Mouse (Mus musculus): ENCODE data around the gene Gdi1. TPM values are rescaled to one million over a fixed set of nuclear protein-coding genes. Genes with fewer than 3 reads are reported as not detected.

Gdi1 gene
- polyA plus RNA-seq, 1 experiment from 2014 or later, result 761 TPM

Small RNA genes lying within 50 kb of the gene (microRNA-seq; reads per million reads assigned to microRNA genes)
- gene Mir7091 (not detected), gene Mir7092 (not detected)

Other genes starting within 250 kb of the Gdi1 start
- gene Opn1mw, start 177.5 kb upstream of the Gdi1 start, polyA plus RNA-seq (2014; fragmentation: Nextera tagmentation; extraction: Ambion mirVana), result not detected in 2 replicates
- 16.3 and 16.4 TPM in 2 replicates for gene Mecp2, start 169.6 kb upstream of the Gdi1 start, polyA plus RNA-seq (2014; fragmentation: Nextera tagmentation; extraction: Ambion mirVana)
- not detected in 2 replicates for gene Tex28, start 137.2 kb upstream of the Gdi1 start, polyA plus RNA-seq (2014; fragmentation: Nextera tagmentation; extraction: Ambion mirVana)
- gene Tktl1, start 127.7 kb upstream of the Gdi1 start, polyA plus RNA-seq (2014; fragmentation: Nextera tagmentation; extraction: Ambion mirVana), result 0.10 and 0.16 TPM in 2 replicates
- gene Flna, start 55.2 kb upstream of the Gdi1 start, polyA plus RNA-seq (2014; fragmentation: Nextera tagmentation; extraction: Ambion mirVana), result 63.0 and 121 TPM in 2 replicates
- 12.6 and 17.0 TPM in 2 replicates for gene Emd, start 50.3 kb upstream of the Gdi1 start, polyA plus RNA-seq (2014; fragmentation: Nextera tagmentation; extraction: Ambion mirVana)
- gene Rpl10, start 34.2 kb upstream of the Gdi1 start, polyA plus RNA-seq (2014; fragmentation: Nextera tagmentation; extraction: Ambion mirVana), result 476 and 568 TPM in 2 replicates
- gene Taz, start 23.1 kb upstream of the Gdi1 start, polyA plus RNA-seq (2014; fragmentation: Nextera tagmentation; extraction: Ambion mirVana), result 62.0 and 65.8 TPM in 2 replicates
- gene Dnase1l1, start 22.7 kb upstream of the Gdi1 start, polyA plus RNA-seq (2014; fragmentation: Nextera tagmentation; extraction: Ambion mirVana), result 3.7 and 4.1 TPM in 2 replicates
- gene Atp6ap1, start 7.9 kb upstream of the Gdi1 start, polyA plus RNA-seq (2014; fragmentation: Nextera tagmentation; extraction: Ambion mirVana), result 213 and 279 TPM in 2 replicates
- gene Fam50a, start 8.0 kb downstream of the Gdi1 start, polyA plus RNA-seq (2014; fragmentation: Nextera tagmentation; extraction: Ambion mirVana), result 50.4 and 52.5 TPM in 2 replicates
- gene Plxna3, start 24.1 kb downstream of the Gdi1 start, polyA plus RNA-seq (2014; fragmentation: Nextera tagmentation; extraction: Ambion mirVana), result 42.5 and 47.1 TPM in 2 replicates
- 71.5 and 73.3 TPM in 2 replicates for gene Lage3, start 48.6 kb downstream of the Gdi1 start, polyA plus RNA-seq (2014; fragmentation: Nextera tagmentation; extraction: Ambion mirVana)
- 70.3 and 73.7 TPM in 2 replicates for gene Ubl4a, start 68.2 kb downstream of the Gdi1 start, polyA plus RNA-seq (2014; fragmentation: Nextera tagmentation; extraction: Ambion mirVana)
- gene Slc10a3, start 68.4 kb downstream of the Gdi1 start, polyA plus RNA-seq (2014; fragmentation: Nextera tagmentation; extraction: Ambion mirVana), result 6.9 and 7.8 TPM in 2 replicates
- 36.4 and 37.1 TPM in 2 replicates for gene Fam3a, start 88.3 kb downstream of the Gdi1 start, polyA plus RNA-seq (2014; fragmentation: Nextera tagmentation; extraction: Ambion mirVana)
- gene Ikbkg, start 88.3 kb downstream of the Gdi1 start, polyA plus RNA-seq (2014; fragmentation: Nextera tagmentation; extraction: Ambion mirVana), result 18.3 and 19.2 TPM in 2 replicates
- 53.4 and 57.2 TPM in 2 replicates for gene G6pdx, start 124.2 kb downstream of the Gdi1 start, polyA plus RNA-seq (2014; fragmentation: Nextera tagmentation; extraction: Ambion mirVana)
- not detected in 2 replicates for gene Gm6880, start 176.4 kb downstream of the Gdi1 start, polyA plus RNA-seq (2014; fragmentation: Nextera tagmentation; extraction: Ambion mirVana)

All from neural tube, embryonic 14.5 days (tissue).